In the genomic region with DNA sequence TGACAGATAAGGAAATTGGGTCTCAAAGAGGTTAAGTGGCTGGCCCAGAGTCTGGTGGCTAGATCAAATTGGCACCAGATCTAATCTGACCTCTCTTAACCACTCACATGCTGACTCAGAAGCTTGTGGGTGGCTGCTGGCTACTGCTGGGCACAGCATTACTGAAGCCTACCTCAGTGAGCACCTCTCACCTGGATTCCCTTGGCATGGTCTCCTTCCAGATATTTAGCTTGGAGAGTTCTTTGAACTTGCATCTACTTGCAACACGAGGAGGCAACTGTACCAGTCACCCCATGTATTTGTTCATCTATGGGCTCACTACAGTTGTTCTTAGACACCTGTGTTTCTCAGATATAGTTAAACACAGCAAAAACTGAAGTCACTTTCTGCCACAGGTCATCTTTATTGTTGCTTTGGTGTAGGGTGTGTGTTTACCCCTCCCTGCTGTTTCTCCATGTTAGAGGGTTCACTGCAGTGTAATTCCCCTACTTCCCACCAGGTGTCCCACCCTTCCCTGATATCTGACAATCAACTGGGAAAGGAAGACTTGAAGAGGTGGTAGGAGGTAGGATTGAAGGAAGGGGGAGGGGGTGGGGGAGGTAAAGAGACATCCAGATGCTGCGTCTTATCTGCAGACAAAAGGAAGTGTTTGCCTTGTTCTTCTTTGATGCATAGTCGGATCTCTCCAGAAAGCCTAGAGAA, we compare ENCODE assay signal across 8 mouse cellular contexts.
A peak's percentile ranks its signal among the peaks of the same experiment; 100 is the strongest.
DNase-seq lines count a peak whose midpoint lies in the region; ATAC-seq lines count a peak whose summit lies in the region.

No protein-coding gene starts in this region.

- peak; percentile 16 for DNase-seq in kidney, adult 11 months
- DNase-seq in left cerebral cortex, postnatal 25 days (ENCODE audit: low spot score in 2 of 2) = peak; percentile 62 to 82
- DNase-seq in thymus, postnatal 14 days = peak; percentile 43

- H3K27me3 ChIP-seq in kidney, embryonic 16.5 days (ENCODE audit: insufficient read depth, low read length) = no peaks in the 10 kb centered on the region
- H3K27me3 ChIP-seq in forebrain, embryonic 15.5 days = no peaks in the 10 kb centered on the region
- H3K27me3 ChIP-seq in intestine, embryonic 16.5 days (replicated peaks; ENCODE audit: control insufficient read depth, insufficient read depth, low read length) = no peaks in the 10 kb centered on the region
- H3K27me3 ChIP-seq in midbrain, embryonic 16.5 days (ENCODE audit: control insufficient read depth, insufficient read depth, low read depth, low read length) = no peaks in the 10 kb centered on the region

- H3K27ac ChIP-seq in kidney, embryonic 16.5 days (ENCODE audit: low read length) = no peak overlapping the region
- no peak overlapping the region for H3K27ac ChIP-seq in forebrain, embryonic 15.5 days (replicated peaks)
- H3K27ac ChIP-seq in intestine, embryonic 16.5 days (ENCODE audit: low read length) = no peak overlapping the region
- no peak overlapping the region for H3K27ac ChIP-seq in midbrain, embryonic 16.5 days (ENCODE audit: low read length)

- no peaks in the 10 kb centered on the region for H3K9me3 ChIP-seq in kidney, embryonic 16.5 days (ENCODE audit: low read length)
- H3K9me3 ChIP-seq in forebrain, embryonic 15.5 days = no peaks in the 10 kb centered on the region
- no peaks in the 10 kb centered on the region for H3K9me3 ChIP-seq in intestine, embryonic 16.5 days (ENCODE audit: control insufficient read depth, low read length)
- H3K9me3 ChIP-seq in midbrain, embryonic 16.5 days (replicated peaks; ENCODE audit: control insufficient read depth, low read length, poor library complexity, severe bottlenecking) = no peaks in the 10 kb centered on the region

- H3K4me1 ChIP-seq in kidney, embryonic 16.5 days (ENCODE audit: insufficient read depth, low read length) = peaks cover 6% of the 10 kb centered on the region; the same call in 1 of the 2 replicates
- no peaks in the 10 kb centered on the region for H3K4me1 ChIP-seq in forebrain, embryonic 15.5 days
- H3K4me1 ChIP-seq in intestine, embryonic 16.5 days (ENCODE audit: control insufficient read depth, insufficient read depth, low read length) = peaks cover 13% of the 10 kb centered on the region
- peaks cover 4% of the 10 kb centered on the region for H3K4me1 ChIP-seq in midbrain, embryonic 16.5 days (ENCODE audit: control insufficient read depth, insufficient read depth, low read length)

- H3K4me3 ChIP-seq in kidney, embryonic 16.5 days (ENCODE audit: low read length) = no peak overlapping the region
- no peak overlapping the region for H3K4me3 ChIP-seq in forebrain, embryonic 15.5 days
- H3K4me3 ChIP-seq in intestine, embryonic 16.5 days (ENCODE audit: low read length) = no peak overlapping the region
- no peak overlapping the region for H3K4me3 ChIP-seq in midbrain, embryonic 16.5 days (ENCODE audit: low read depth, low read length)

- no peak overlapping the region for H3K9ac ChIP-seq in kidney, embryonic 16.5 days (replicated peaks; ENCODE audit: low read length)
- no peak overlapping the region for H3K9ac ChIP-seq in forebrain, embryonic 15.5 days (replicated peaks)
- no peak overlapping the region for H3K9ac ChIP-seq in intestine, embryonic 16.5 days (ENCODE audit: low read depth, low read length)
- H3K9ac ChIP-seq in midbrain, embryonic 16.5 days (ENCODE audit: low read depth, low read length) = no peak overlapping the region

- ATAC-seq in kidney, embryonic 16.5 days (ENCODE audit: low FRiP score, low TSS enrichment) = no peak; the same call in 1 of the 2 replicates
- peak; percentile 49 for ATAC-seq in cerebellum, adult (ENCODE audit: insufficient number of reproducible peaks, low FRiP score, low TSS enrichment)
- peak; percentile 51; the same call in 1 of the 2 replicates for ATAC-seq in forebrain, embryonic 15.5 days (replicated peaks)
- peak; percentile 53; the same call in 1 of the 2 replicates for ATAC-seq in intestine, embryonic 16.5 days
- ATAC-seq in midbrain, embryonic 16.5 days = peak; percentile 43; the same call in 1 of the 2 replicates

- H3K4me2 ChIP-seq in kidney, embryonic 16.5 days (replicated peaks; ENCODE audit: low read depth, low read length) = no peak overlapping the region
- no peak overlapping the region for H3K4me2 ChIP-seq in forebrain, embryonic 15.5 days (replicated peaks)
- no peak overlapping the region for H3K4me2 ChIP-seq in intestine, embryonic 16.5 days (ENCODE audit: low read depth, low read length)
- no peak overlapping the region for H3K4me2 ChIP-seq in midbrain, embryonic 16.5 days (ENCODE audit: low read length)

- no peaks in the 10 kb centered on the region for H3K36me3 ChIP-seq in kidney, embryonic 16.5 days (ENCODE audit: insufficient read depth, low read length)
- H3K36me3 ChIP-seq in forebrain, embryonic 15.5 days = no peaks in the 10 kb centered on the region
- H3K36me3 ChIP-seq in intestine, embryonic 16.5 days (ENCODE audit: control insufficient read depth, insufficient read depth, low read length) = no peaks in the 10 kb centered on the region
- H3K36me3 ChIP-seq in midbrain, embryonic 16.5 days (ENCODE audit: control insufficient read depth, insufficient read depth, low read length) = no peaks in the 10 kb centered on the region

- intact Hi-C loops in left cerebral cortex, postnatal 25 days (cut with DNase I) = loop anchor here (1.0 kb wide), 1 partner anchor 86 kb away; no protein-coding TSS in a partner anchor

- WGBS in kidney, embryonic 16.5 days = 28% methylated on average over 3 of the region's 3 CpGs
- 29% methylated on average over 3 of the region's 3 CpGs for WGBS in forebrain, embryonic 15.5 days
- WGBS in intestine, embryonic 16.5 days = 34% methylated on average over 3 of the region's 3 CpGs
- WGBS in midbrain, embryonic 16.5 days = 34% methylated on average over 3 of the region's 3 CpGs

Comparison
In these comparisons a context has a peak if more than half of its experiments do, and no peak if none do; other contexts are left out.
1. DNase-seq: peak in every context shown above with its lines; median percentile 72 in left cerebral cortex, postnatal 25 days; 43 in thymus, postnatal 14 days; 16 in kidney, adult 11 months.